Mouse (Mus musculus): ENCODE measurements around the gene Cnksr3. TPM values are rescaled to one million over a fixed set of nuclear protein-coding genes. Genes with fewer than 3 reads are reported as not detected.

The Cnksr3 gene
- total RNA-seq, 2 experiments from 2014 or later: 4.8 to 5.3 TPM

DNA sequence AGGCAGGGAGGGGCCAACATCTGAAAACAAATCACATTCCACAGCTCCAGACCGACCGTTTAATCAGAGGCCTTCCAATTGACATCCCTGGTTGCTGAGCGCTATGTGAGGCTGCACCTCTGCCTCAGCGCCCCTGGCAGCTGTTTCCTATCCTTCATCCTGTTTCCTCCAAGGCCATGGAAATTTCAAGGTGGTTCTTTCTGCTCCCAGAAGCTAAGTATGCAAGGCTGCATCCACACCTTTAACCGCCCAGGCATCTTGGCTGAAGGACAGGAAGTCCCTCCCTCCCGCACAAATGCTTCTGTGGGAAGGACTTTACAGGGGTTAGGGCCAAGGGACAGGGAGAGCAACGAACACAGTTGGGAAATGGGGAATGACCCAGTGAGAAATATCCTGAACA is 24.2 kb downstream of the Cnksr3 start:
- no peak for DNase-seq (ENCODE audit: low spot score in 2 of 2)
- H3K4me3 ChIP-seq: no peak overlapping the region
- H3K27ac ChIP-seq: no peak overlapping the region
- no peak for TF ChIP-seq CTCF (conservative IDR thresholded peaks at IDR 0.05)

- H3K27ac ChIP-seq: no peak overlapping the region
- DNase-seq (ENCODE audit: low spot score in 2 of 2): no peak
- no peak overlapping the region for H3K4me3 ChIP-seq
- TF ChIP-seq CTCF (conservative IDR thresholded peaks at IDR 0.05): no peak
Measured at GRCm38 (mm10) chr10:7186992-7187391, 25.0 kb downstream of the Cnksr3 start.

GRCm38 (mm10) chr10:7186018-7186417 is 26.0 kb downstream of the Cnksr3 start:
- no peak overlapping the region for H3K27ac ChIP-seq
- TF ChIP-seq CTCF (conservative IDR thresholded peaks at IDR 0.05): no peak
- no peak overlapping the region for H3K4me3 ChIP-seq
- no peak for DNase-seq (ENCODE audit: low spot score in 2 of 2)

- TF ChIP-seq CTCF (conservative IDR thresholded peaks at IDR 0.05): no peak
- Histone ChIP-seq H3K4me3 (no peak overlapping the region), H3K27ac (no peak overlapping the region)
- no peak for DNase-seq (ENCODE audit: low spot score in 2 of 2)
Measured at GRCm38 (mm10) chr10:7183171-7183631, 28.8 kb downstream of the Cnksr3 start.

DNA sequence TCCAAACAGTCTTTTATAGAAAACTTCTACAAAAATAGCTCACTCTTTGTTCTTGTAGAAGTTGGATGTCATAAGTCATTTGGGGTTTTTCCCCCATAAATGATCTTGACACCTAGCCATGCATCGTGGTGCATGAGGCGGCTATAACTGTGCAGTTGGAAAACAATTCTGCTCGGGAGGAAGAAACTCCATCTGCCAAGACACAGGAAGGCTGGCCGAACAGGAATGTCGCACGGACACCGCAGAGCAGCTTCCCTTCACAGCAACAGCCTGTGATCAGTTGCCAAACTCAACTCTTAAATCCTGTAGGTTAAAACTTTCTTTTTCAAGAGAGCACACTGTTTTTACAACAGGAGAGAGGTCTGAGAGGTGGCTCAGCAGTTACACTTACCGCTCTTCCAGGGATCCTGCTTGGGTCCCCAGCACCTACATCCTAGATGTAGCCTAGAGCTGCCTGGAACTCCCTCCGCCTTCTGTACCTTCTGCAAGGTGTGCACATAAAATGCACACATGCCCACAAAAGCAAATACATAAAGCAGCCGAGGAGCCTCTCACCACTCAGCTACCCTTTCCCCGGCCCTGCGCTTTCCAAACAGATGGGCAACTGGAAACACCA is 29.4 kb downstream of the Cnksr3 start:
- Histone ChIP-seq H3K4me3 (no peak overlapping the region), H3K27ac (no peak overlapping the region)
- no peak for TF ChIP-seq CTCF (conservative IDR thresholded peaks at IDR 0.05)
- no peak for DNase-seq (ENCODE audit: low spot score in 2 of 2)

DNA sequence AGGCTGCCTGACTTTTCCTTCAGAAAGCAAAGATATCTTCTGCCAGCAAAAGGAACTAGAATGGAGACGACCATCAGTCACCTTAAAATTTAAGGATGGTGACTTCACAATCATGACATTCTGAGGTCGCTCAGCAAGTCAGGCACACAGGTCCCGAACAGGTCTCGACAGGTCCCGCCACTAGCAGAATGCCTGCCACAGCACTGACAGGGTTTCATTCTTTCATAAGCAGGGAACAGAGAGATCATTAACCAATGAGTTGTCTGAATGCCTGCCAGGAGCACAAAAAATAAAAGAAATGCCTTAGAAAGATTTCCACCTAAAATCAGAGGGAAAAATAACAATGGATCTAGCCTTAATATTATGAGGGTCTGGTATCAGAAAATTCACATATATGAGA is 31.7 kb downstream of the Cnksr3 start:
- no peak for DNase-seq (ENCODE audit: low spot score in 2 of 2)
- no peak overlapping the region for H3K4me3 ChIP-seq
- no peak for TF ChIP-seq CTCF (conservative IDR thresholded peaks at IDR 0.05)
- H3K27ac ChIP-seq: no peak overlapping the region

GRCm38 (mm10) chr10:7178571-7178970 is 33.5 kb downstream of the Cnksr3 start:
- DNase-seq (ENCODE audit: low spot score in 2 of 2): no peak

DNA sequence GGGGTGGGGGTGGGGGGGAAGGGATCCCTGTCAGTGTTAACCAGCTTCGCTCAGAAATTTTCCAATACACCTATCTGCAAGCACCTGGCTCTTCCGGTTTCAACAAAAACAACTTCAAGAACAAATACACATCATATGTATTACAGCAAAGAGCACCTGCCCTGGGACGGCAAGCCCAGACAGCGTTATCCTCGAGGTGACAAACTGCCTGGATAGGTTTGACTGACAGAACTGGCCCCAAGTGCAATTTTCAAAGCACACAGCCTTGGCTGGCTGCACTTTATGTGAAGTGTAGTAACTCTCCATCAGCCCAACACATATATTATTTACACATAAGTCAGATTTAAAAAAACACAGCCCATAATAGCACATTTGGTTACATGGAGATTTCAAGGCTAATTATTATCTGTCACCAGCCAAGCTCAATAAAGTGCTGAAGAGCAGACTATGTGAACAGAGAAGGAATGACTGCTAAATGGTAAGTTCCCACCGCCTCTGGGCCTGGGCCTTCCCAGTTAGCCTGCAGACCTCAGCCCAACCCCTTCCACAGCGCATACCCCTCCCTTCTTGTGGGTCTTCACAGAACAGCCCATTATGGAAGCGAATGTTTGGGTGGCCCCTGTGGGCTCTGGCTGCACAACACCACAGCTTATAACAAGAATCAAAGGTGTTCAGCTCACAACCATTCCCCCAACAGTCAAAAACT is 35.7 kb downstream of the Cnksr3 start:
- DNase-seq (ENCODE audit: low spot score in 2 of 2): no peak
- no peak overlapping the region for H3K27ac ChIP-seq
- H3K4me3 ChIP-seq: no peak overlapping the region
- no peak for TF ChIP-seq CTCF (conservative IDR thresholded peaks at IDR 0.05)

More at GRCm38 (mm10) chr10:7178571-7178970, 33.5 kb downstream of the Cnksr3 start:
- TF ChIP-seq CTCF (conservative IDR thresholded peaks at IDR 0.05): no peak
- Histone ChIP-seq H3K4me3 (no peak overlapping the region), H3K27ac (no peak overlapping the region)

DNA sequence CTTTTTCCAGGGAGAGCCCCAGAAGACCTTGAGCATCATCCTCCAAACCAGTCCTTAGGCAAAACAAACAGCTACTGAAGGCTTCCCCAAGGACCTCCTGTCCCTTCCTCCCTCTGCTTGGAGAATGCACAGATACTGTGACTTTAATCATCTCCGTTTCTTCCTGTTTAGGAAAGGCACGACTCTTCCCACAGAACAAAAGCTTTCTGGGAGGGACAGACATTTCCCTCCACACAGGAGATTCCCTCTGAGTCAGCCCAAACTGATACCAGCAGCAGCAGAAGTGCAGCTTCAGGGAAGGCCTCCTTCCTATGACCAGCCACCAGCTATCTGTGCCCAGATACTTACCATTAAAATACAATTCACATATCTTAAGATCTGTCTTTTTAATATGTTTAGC is 37.6 kb downstream of the Cnksr3 start:
- TF ChIP-seq CTCF (conservative IDR thresholded peaks at IDR 0.05): no peak
- DNase-seq (ENCODE audit: low spot score in 2 of 2): no peak
- H3K27ac ChIP-seq: no peak overlapping the region
- no peak overlapping the region for H3K4me3 ChIP-seq

DNA sequence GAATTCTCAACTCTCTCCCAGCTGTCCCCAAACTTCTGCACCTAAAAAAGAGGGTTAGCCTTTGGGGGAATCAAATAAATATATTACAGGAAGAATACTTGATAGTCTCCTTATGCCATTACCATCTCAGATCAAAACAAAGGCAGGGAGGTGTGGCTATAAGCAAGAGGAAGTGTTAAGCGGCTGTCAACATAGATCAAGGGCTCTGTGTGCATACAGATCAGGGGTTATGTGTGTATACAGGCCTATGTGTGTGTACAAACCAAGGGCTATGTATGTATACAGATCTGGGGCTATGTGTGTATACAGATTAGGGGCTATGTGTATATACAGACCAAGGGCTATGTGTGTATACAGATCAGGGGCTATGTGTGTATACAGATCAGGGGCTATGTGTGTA is 38.9 kb downstream of the Cnksr3 start:
- no peak for DNase-seq (ENCODE audit: low spot score in 2 of 2)
- Histone ChIP-seq H3K27ac (no peak overlapping the region), H3K4me3 (no peak overlapping the region)
- no peak for TF ChIP-seq CTCF (conservative IDR thresholded peaks at IDR 0.05)

DNA sequence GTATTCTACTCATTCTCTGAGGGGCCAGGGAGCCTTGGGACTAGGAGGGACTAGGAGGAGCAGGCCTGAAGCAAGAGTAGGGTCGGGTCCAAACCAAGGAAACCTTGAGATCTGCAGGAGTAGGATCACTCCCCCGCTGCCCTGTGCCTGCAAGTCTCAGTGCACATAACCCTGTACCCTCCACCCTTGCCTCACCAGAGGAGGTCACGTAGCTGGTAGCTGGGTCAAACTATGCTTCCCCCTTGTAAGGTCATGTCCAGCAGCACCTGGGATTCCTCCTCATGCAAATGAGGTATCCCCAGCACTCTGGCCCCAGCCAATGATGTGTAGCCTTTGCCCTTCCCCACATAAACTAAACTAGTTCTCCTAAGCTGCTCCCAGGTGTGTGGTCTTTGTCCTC is 41.6 kb downstream of the Cnksr3 start:
- no peak overlapping the region for H3K27ac ChIP-seq
- H3K4me3 ChIP-seq: no peak overlapping the region
- TF ChIP-seq CTCF (conservative IDR thresholded peaks at IDR 0.05): no peak
- no peak for DNase-seq (ENCODE audit: low spot score in 2 of 2)

- no peak for TF ChIP-seq CTCF (conservative IDR thresholded peaks at IDR 0.05)
- Histone ChIP-seq H3K27ac (no peak overlapping the region), H3K4me3 (no peak overlapping the region)
- DNase-seq (ENCODE audit: low spot score in 2 of 2): no peak
Measured at GRCm38 (mm10) chr10:7163031-7163430, 49.0 kb downstream of the Cnksr3 start.

GRCm38 (mm10) chr10:7159061-7159511 is 53.0 kb downstream of the Cnksr3 start:
- H3K27ac ChIP-seq: peak overlapping the region; percentile 43; the same call in 1 of the 2 replicates
- no peak for TF ChIP-seq CTCF (conservative IDR thresholded peaks at IDR 0.05)
- DNase-seq (ENCODE audit: low spot score in 2 of 2): peak in 1 of 2 experiments; percentile 15
- peak overlapping the region; percentile 24 for H3K4me3 ChIP-seq
